Mouse (Mus musculus): ENCODE measurements around the gene Nisch.

Nisch gene

GRCm38 (mm10) chr14:31215157-31216002, 1.4 kb downstream of the Nisch start:
- in situ Hi-C loops (cut with MboI; ENCODE audit: low sequenced_read_pairs), result no loop called here

- in situ Hi-C loops (cut with MboI; ENCODE audit: low sequenced_read_pairs), result no loop called here
Measured at GRCm38 (mm10) chr14:31214684-31215083, 2.1 kb downstream of the Nisch start.

DNA sequence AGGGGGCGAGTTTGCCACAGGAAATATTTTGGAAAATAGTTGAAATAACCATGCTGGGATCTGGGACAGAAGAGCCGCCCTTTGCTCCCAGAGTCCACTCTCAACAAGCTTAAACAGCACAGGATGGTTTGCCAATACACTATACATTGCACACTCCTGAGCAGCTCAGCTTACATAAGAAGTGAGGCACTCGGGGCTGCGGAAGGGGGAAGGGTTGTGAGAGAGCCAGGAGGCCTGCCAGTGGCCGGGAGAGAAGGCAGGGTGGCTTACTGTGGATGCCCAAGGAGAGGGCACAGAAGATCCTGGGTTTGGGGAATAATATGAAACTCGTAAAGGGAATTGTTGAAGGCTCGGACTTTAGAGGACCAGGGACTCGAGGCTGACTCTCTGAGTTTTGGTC, 2.9 kb downstream of the Nisch start:
- in situ Hi-C loops (cut with MboI; ENCODE audit: low sequenced_read_pairs), result no loop called here

DNA sequence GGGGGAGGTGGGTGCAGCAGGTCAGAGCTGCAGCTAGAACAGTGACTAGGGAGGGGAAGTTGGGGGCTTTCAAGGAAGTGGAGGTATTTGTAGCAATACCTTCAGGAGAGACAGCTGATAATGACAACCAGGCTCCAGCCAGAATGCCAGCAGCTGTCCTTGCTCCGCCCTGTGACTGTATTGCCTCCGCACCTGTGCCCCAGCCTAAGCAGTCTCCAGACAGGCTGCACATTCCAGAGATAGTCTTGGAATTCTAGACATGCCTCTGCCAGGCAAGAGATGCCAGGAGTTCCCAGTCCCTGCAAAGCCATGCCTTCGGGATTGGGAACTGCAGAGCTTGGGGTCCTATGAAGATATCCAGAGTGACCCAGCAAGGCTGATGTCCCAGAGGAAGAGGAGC, 4.2 kb downstream of the Nisch start:
- in situ Hi-C loops (cut with MboI; ENCODE audit: low sequenced_read_pairs), result no loop called here

GRCm38 (mm10) chr14:31211854-31212253, 4.9 kb downstream of the Nisch start:
- in situ Hi-C loops (cut with MboI; ENCODE audit: low sequenced_read_pairs), result no loop called here

GRCm38 (mm10) chr14:31209133-31209557, 7.6 kb downstream of the Nisch start:
- in situ Hi-C loops (cut with MboI; ENCODE audit: low sequenced_read_pairs), result no loop called here

- in situ Hi-C loops (cut with MboI; ENCODE audit: low sequenced_read_pairs), result no loop called here
Measured at GRCm38 (mm10) chr14:31208084-31208483, 8.7 kb downstream of the Nisch start, which contains the start of gene Tnnc1. Tnnc1 (plus strand) TSS chr14:31208312.

DNA sequence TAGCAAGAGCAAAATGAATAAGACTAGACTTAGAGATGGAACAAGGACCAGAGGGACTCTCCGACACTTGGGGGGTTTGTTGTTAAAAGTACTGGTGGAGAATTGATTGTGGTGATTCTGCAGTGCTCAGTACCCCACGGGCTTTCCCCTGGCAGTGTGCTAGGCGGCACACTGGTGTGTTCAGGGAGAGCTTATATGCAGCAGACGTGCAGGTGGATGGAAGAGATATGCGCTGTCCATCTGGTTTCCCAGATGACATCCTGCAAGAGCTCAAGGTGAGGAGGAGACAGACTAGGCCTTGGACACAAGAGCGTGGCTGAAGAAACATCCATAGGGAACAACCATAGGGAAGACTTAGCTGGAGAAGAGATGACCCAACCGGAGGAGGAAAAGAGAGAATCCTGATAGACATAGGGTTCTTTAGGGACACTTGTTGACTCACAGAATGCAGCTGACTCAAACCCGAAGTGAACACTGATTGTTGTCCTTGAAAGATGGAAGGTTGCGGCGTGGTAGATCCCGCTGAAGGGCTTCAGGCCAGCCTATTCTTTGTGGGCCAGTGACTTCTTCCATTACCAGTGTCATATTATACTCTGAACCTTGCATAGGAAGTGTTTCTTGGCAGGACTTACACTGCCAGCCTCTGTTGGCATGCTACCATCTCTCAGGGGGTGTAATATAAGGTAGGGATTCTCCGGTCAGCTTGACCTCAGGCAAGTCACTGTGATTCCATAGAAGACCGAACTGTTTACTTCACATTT, 9.5 kb downstream of the Nisch start:
- in situ Hi-C loops (cut with MboI; ENCODE audit: low sequenced_read_pairs), result no loop called here

GRCm38 (mm10) chr14:31206472-31206981, 10.2 kb downstream of the Nisch start:
- in situ Hi-C loops (cut with MboI; ENCODE audit: low sequenced_read_pairs), result no loop called here

GRCm38 (mm10) chr14:31205562-31206467, 10.9 kb downstream of the Nisch start:
- in situ Hi-C loops (cut with MboI; ENCODE audit: low sequenced_read_pairs), result no loop called here

GRCm38 (mm10) chr14:31205244-31205561, 11.5 kb downstream of the Nisch start:
- in situ Hi-C loops (cut with MboI; ENCODE audit: low sequenced_read_pairs), result no loop called here

DNA sequence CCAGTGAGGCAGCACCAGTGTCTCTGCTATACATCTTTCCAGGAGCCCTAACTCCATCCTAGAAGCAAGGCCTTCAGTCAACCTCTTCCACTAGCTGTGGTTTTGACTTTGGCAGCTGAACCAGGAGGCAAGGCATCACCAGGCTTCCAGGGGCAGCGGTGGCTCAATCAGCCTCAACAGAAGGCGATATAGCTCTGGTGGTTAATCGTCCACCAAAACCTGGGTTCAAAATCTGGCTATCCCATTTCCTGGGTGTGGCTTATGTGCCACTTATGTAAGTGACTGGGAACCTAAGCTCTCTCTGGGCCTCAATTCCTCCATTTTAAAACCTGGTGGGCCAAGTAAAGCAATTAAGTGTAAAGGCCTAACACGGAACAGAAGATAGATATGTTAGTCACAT, 11.9 kb downstream of the Nisch start:
- in situ Hi-C loops (cut with MboI; ENCODE audit: low sequenced_read_pairs), result no loop called here

DNA sequence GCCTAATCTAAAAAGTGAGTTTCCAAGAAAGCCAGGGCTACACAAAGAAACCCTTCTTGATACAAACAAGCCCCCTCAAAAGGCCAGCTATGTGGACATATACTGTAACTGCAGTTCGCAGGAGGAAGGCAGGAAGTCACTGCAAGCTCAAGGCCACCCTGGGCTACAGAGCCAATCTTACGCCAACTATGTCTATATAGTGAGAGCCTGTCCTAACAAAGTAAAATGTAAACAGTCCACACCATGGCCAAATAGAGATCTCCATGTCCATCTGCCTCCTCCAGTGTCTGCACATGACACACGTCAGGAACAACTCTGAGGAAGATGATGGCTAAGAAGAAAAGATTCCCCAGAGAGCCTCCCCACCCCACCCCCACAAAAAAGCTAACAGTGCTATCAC, 16.7 kb downstream of the Nisch start:
- in situ Hi-C loops (cut with MboI; ENCODE audit: low sequenced_read_pairs), result no loop called here

DNA sequence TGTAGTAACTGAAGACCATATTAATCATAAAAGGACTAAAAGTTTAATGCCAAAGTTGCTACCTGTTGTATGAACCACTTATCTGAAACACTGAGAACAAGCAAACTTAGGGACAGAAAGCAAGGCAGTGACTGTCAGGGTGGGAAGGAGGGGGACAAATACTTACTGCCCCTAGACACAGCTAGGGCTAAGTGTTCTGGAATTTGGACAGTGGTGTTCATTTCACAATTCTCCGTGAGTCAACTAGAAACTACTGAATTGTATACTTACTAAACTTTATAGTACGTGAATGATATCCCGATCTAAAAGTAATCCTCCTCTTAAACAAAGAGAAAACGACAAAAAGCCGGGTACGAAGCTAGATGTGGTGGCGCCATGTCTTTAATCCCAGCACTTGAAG, 17.1 kb downstream of the Nisch start:
- in situ Hi-C loops (cut with MboI; ENCODE audit: low sequenced_read_pairs), result no loop called here

GRCm38 (mm10) chr14:31197547-31198516, 18.9 kb downstream of the Nisch start:
- in situ Hi-C loops (cut with MboI; ENCODE audit: low sequenced_read_pairs), result no loop called here

DNA sequence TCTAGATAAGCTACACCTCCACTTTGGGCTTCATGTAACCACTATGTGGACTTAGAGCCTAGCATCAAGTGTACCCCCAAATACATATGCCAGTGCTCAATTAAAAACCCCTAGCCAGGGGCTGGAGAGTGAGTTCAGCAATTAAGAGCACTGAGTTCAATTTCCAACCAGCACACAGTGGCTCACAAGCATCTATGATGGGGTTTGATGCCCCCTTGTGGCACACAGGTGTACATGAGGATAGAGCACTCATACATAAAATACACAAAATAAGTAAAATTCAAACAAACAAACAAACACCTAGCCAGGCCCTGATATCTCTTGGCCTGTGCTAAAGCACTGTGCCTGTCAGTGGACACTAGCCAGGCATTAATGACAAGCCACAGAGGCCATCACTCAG, 20.8 kb downstream of the Nisch start:
- in situ Hi-C loops (cut with MboI; ENCODE audit: low sequenced_read_pairs), result no loop called here

GRCm38 (mm10) chr14:31195521-31195920, 21.2 kb downstream of the Nisch start:
- in situ Hi-C loops (cut with MboI; ENCODE audit: low sequenced_read_pairs), result no loop called here

- in situ Hi-C loops (cut with MboI; ENCODE audit: low sequenced_read_pairs), result no loop called here
Measured at GRCm38 (mm10) chr14:31194891-31195513, 21.7 kb downstream of the Nisch start.

DNA sequence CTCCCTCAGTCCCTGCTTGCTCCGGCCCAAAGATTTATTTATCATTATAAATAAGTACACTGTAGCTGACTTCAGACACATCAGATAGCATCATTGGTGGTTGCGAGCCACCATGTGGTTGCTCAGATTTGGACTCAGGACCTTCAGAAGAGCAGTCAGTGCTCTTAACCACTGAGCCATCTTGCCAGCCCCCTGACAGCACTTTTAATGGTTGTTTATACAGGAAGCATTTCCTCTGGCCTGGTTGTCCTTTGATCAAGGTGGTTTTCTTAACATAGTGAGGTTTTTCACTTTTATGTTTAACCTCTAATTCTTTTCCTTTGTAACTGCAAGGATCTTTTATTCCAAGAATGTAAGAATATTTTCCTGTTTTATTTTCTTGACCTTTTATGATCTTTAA, 22.3 kb downstream of the Nisch start:
- in situ Hi-C loops (cut with MboI; ENCODE audit: low sequenced_read_pairs), result no loop called here
